Mouse (Mus musculus) gastrocnemius, adult 18-20 months (tissue): ENCODE measurements around the gene Triobp. TPM values are rescaled to one million over a fixed set of nuclear protein-coding genes. Genes with fewer than 3 reads are reported as not detected.

ENCODE experiments used
- DNase-seq: peaks from one replicate; pipeline ENCODE4 v3.0.0; 2021; ENCODE audit warnings: low spot score
- total RNA-seq, 2 experiments: library from RNA; stranded (reverse); gene quantifications; 2 replicates each; pipeline ENCODE4 v1.2.3; 2021

Gene Triobp
- total RNA-seq, 2 experiments from 2014 or later: 38.8 to 40.7 TPM

DNA sequence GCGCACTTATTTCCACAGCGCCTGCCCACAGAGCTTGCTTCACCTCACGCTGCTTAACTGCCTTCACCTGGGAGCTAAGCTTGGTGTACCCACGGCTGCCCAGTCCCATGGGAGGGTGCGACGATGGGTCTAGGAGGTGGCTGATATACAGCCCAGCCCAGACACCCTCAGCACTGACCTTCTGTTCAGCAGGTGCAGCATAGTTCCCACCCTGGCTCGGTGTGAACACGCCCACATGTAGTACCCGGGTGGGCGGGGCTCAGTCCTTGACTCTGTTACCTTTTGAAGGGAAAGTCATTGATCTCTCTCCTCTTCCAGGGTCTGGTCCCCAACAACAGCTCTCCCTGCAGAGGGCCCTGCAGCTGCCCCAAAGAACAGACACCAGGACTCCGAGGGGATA, 12.0 kb downstream of the Triobp start:
- no peak for DNase-seq

DNA sequence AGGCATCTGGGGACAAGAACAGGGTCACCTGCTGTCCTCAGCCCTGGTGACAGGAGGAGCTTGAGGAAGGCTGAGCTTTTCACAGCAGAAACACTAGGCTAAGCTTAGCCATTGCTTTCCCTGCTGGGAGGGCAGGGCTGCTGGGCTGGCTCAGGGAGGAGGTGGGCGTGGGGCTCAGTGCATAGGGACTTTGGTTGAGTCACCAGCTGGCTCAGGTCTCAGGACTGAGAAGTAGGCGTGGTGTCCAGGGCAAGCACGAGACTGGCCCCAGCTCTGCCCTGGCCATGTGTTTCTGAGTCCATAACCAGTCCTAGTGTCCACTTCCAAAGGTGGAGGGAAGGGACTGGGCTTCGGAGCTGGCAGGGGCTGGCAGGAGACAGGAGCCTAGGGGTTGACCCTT, 12.6 kb downstream of the Triobp start:
- peak; percentile 83 for DNase-seq

DNA sequence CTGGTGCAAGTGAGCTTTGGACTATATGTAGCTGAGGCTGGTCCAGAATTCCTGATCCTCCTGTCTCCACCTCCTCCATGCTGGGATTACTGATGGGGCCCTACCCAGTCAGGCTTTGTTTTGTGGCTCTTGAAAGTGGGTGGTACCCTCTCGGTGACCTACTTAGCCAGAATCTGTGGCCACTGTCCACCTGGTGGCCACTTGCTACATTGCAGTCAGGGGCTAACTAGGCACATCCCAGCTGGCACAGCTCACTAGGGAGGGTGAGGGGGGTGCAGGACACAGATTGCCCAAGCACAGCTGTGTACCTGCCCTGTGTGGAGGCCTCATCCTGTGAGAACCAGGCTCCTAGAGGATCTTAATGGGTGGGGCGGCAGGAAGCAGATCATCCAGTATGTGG, 15.4 kb downstream of the Triobp start:
- DNase-seq: peak; percentile 68

DNA sequence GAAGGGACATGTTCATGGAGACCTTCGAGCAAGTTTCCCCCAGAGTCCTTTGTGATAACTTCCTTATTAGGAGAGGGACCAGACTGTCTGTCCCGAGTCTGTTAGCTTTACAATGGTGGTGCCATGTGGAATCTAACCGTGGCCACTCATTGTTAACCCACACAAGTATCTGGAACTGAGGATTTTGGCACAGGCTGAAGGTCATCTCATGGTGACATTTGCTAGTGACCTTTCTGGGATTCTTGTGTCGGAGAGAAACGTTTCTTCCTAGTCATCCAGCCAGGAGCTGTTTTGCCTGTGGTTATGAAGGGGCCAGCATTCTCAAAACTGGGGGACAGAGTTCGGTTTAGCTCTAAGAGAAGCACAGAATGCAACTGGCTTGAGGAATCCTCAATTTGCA, 24.1 kb downstream of the Triobp start:
- DNase-seq: no peak

DNA sequence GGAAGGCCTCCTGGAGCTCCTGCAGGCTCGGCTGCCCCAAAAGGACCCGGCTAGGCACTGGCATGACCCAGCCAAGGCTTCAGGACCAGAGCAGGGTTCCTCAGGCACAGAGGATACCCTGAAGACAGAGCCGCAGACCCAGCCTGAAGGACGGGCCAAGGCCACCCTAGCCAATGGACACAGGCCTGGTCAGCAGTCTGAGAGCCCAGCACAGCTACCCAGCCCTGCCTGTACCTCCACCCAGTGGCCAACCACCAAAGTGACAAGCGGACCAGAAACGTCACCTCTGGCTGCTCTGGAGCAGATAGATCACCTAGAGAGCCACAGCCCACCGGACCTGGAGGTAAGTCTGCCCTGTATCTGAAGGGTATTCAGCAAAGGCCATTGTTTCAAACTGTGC, 26.4 kb downstream of the Triobp start:
- no peak for DNase-seq

DNA sequence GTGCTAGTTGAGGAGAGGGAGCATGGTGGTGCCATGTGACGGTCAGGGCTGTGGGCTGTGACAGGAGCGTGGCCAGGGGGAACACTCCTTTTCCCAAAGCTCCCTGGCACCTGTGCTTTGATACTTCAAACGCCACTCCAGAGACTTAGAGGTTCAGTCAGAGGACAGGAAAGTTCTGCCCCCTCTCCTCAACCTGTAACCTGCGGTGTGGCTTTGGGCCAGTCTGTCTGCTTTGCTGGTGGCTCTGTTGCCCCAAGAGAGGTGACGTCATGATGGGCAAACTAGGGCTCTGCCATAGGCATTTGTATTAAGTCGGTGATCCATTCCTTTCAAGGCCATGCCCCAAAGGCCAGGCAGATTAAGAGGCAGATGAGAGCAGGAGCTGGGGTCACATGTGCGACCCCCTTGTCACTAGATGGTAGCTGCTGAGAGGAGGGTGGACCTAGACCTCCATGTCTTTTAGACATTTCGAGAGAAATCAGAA, 30.2 kb downstream of the Triobp start:
- no peak for DNase-seq

DNA sequence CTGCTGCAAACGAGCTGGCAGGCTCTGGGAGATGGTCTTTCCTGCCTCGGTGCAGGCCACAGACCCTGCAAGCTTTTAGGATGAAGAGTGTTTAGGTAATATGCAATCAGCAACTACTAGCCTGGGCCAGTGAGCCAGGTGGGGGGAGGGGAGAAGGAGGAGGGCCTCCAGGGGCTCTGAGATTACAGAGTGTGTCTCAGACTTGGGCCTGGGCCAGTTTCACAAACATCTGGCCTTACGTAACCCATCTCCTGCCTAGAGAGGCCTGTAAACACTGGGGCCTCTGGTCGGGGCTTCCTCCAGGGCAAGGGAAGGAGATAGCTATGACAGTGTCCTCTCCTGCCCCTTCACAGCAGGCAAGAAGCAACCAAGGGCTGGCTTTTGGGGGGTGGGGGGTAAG, 31.4 kb downstream of the Triobp start:
- DNase-seq: peak; percentile 89

DNA sequence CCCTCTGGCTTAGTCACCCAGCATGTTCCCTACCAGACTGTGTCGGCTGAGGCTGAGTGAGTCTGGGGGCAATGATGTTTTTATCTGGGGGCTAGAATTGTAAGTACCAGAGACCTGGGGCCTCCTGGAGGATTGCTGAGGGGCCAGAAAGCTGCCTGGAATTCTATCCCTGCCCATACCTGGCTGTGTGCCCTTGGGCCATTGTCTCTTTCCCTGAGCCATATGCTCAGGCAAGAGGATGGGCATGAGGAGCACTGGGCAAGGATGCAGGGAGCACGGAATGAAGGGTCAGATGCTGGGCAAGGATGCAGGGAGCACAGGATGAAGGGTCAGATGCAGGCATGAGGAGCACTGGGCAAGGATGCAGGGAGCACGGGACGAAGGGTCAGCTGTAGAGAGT, 32.6 kb downstream of the Triobp start:
- DNase-seq: no peak

DNA sequence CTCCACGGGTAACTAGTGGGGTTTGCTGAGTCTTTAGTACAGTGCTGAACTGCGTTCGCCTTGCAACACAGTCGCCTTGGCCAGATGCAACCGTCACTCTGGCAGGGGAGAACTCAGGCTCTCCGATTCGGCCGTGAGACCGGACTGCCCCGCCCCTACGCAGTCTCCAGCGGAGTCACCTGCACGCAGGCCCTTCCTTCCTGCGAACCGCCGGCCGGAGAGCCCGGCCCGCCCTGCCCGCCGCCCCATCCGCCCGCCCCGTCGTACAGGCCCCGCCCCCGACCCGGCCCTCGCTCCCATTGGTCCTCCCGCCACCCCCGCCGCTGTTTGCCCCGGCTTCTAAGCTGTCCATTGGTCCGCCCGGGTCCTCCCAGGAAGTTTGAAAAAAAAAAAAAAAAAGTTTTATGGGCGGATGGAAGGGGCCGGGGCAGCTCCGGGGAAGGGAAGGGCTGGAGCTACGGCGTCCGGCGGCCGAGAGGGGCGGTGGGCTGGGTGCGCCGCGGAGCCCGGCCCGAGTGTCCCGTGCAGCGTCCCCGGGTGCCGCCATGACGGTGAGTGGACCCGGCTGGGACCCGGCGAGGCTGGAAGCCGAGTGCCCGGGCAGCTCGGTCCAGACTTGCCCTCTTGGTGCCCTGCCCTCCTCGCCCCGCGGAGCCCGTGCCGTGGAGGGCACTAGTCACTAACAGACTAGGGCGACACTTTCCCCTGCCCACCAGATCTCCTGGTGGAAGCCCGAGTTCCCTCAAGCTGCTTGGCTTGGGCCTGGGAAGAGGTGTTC, 35.3 kb downstream of the Triobp start:
- peak; percentile 88 for DNase-seq

DNA sequence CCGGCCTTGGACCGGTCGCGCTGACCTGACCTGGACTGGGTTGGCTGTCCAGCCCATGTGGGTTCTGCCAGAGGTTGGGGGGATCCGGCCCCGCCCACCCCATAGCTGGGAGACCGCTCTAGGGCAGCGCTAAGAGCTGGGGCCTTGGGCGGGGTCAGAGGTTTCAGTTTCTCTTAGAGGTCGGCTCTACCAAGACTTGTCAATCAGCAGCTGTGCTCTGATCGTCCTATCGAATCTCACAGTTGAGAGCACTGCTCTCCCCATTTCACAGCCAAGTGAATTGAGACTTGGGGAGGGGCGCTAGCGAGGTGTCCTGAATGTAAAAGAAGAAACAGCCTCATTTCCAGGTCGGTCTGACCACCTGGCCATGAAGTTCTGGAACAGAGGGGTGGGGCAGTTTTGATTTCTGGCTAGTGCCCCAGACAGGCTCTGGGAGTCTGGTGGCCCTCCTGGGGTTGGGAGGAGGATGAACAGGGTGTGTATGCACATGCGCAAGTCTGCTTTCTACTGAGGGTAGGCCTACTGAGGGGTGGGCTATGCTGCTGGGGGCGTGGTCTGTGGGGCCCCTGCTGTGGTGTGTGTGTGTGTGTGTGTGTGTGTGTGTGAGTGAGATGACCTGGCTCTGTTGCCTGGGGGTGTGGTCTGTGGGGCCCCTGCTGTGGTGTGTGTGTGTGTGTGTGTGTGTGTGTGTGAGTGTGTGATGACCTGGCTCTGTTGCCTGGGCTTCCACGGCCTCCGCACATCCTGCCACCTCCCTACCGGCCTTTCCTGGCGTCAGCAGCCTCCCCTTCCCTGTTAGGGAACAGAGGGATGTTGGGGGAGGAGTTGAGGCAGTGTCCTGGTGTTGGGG, 36.1 kb downstream of the Triobp start:
- DNase-seq: peak; percentile 60

DNA sequence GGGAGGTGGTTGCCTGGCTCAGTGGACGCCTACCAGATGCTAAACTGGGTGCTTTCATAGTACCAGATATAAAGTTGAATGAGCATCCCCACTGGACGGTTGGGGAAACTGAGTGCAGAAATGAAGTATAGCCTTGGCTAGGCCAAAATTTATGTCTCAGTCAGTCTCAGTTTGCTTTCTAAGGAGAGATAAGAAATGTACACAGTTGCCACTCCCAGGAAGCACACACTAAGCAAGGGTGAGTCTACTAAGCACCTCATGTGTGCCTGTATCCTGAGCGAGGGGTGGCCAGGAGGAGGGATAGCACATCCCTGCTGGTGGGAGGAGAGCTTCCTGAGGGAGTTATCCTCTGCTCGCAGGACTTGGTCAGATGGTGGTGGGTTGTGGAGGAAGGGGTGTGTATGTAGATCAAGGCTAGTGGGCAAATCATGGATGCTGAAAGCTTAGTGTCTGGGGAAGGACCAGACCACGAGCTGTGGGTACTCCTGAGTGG, 36.8 kb downstream of the Triobp start:
- DNase-seq: no peak

DNA sequence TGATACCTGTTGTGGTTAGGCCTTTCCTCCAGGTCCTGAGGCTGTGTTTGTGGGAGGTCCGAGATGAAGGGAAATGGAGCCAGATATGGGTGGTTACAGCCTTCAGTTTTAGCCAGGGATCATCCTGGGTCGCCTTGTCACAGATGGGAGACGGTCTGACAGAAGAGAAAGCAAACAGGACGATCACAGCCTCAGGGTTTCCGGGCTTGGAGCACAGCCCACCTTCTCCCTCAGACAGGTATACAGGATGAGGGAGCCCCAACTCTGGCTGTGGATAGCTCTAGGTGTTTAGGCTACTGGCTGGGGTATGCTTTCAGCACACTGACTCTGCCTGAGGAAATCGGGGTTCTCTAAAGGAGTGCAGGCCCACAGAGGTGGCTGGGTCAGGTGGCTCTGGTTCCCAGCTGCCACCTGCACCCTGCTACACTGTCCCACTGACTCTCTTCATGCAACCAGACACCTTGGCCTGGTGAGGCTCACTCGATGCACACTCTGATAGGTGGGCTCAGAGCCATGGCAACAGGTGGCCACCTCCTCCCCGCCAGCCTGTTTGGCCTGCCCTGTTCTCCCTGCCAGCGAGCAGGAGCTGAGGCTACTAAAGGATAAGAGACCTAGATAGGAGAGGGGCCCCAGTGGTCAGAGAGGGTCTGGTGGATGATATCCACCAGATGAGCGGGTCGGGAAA, 39.2 kb downstream of the Triobp start:
- peak; percentile 87 for DNase-seq

DNA sequence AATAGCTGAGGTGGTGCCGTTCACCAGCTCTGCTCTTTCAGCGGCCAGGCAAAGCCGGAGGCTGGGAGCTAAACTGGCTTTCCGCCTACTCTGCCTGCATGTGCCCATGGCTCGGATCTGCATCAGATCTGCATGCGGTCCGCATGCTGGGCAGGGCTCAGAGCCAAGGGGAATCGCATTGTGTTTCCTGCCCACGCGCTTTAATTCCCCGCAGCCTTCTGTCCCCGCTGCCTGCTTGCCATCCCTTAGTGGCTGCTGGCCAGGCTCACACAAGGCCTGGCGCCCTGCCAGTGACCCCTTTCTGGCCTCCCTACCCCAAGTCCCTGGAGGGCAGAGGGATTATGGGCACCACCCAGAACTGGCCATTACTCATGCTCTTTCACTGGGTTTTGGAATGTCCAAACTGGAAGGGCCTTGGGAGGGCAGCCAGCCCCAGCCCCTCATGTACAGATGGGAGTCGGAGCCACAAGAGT, 41.0 kb downstream of the Triobp start:
- peak; percentile 58 for DNase-seq

DNA sequence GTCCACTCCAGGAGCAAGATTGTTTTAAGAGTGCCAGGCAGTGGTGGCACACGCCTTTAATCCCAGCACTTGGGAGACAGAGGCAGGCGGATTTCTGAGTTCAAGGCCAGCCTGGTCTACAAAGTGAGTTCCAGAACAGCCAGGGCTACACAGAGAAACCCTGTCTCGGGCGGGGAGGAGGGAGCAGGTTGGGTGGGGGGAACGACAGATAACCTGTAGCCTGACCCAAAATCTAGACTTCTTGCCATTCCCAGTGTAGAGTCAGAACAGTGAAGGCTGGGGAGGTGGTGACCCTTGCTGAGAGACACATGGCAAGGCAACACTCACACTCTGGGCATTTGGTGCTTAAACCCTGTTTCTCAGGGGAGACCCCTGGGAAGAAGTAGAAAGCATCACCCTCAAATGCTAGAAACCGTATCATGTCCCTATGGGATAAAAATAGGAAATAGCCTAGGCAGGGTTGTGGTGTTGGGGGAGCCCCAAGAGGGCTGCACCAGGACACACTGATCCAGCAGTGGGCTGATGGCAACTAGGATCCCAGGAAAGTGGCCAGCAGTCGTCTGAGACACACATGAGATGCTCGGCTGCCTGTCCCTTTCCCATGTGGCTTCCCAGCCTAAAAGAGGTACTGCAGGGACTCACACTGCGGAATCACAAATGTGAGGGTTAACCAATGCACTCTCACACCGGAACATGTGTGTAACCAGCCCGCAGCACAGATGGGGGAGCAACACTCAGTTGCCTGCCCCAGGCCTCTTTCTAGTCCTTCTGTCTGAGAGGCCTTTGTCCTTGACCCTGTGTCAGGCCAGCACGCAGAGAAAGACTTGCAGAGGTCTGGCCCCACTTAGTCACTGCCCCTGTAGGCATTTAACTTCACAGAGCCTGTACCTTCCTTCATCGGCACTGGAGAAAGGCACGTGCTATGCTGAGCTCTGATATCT, 41.9 kb downstream of the Triobp start:
- DNase-seq: peak; percentile 67

DNA sequence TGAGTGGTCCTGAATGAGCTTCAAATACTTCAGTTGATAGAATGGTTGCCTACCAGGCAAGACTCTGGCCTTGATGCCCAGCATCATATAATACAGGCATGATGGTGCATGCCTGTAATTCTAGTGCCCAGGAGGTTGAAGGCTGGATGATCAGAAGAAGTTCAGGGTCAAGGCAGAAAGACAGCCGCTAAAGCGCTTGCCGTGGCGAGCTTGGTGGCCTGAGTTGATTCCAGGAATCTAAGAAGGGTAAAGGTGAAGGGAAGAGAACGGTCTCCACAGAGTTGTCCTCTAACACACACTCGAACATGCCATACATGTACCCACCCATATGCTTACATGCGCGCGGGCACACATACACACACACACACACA, 42.6 kb downstream of the Triobp start:
- DNase-seq: no peak

DNA sequence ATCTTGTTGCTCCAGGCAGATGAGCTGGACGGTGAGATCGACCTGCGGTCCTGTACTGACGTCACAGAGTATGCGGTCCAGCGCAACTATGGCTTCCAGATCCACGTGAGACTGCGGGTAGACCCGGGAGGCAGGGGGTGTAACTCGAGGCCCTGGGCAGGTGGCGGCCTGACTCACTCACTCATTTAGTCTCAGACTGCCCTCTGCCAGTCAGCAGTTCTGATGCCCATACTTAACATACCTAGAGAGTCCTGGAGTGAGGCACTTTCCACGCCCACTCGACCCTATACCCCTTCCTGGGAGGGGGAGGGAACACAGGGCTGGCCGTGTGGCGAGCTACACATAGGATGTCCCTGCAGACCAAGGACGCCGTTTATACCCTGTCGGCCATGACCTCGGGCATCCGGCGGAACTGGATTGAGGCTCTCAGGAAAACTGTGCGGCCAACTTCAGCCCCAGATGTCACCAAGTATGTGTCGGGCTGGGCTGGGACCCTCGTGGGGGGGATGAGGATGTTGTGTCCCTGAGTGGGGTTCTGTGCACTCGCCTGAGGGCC, 43.5 kb downstream of the Triobp start:
- DNase-seq: no peak

DNA sequence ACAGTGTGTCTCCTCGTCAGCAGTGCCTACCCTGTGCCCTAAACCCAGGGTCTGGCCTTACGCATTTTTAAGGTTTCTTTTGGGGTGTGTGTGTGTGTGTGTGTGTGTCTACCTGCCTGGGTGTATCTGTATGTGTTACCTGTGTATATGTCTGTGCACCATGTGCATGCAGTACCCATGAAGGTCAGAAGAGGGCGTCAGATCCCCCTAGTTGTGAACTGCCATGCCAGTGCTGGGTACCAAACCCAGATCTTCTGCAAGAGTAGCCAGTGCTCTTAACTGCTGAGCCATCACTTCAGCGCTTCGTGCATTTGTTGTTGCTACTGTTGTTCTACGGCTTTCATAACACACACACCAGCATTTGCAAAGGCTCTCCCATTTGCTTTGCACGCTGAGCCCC, 44.7 kb downstream of the Triobp start:
- DNase-seq: no peak

DNA sequence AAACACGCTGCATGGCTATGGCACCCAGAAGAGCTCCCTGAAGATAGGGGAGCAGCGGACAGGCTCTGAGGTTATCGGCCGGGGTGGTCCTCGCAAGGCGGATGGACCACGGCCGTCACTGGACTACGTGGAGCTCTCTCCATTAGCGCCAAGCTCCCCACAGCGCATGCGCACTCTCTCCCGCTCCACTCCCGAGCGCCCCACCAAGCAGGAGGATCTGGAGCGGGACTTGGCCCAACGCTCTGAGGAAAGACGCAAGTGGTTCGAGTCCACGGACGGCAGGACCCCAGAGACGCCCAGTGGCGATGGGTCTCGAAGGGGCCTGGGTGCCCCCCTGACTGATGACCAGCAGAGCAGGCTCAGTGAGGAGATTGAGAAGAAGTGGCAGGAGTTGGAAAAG, 45.4 kb downstream of the Triobp start:
- no peak for DNase-seq

DNA sequence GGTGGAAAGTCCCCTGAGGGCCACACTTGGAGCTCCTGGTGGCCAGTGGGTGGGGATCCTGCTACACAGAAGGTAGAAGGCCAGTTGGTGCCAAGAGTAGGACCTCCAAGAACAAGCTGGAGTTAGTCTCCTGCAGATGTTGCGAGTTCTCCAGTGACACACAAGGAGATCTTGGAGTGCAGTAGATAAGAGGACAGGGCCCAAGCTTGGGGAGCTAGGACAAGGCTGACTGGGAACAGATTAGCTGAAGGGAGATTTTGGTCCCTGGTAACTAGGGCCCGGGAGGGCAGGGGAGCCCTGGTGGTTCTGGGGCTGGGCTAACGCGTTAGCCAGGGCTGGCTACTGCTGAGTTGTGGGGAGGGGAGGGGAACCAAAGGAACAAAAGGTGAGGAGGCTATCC, 48.4 kb downstream of the Triobp start:
- DNase-seq: no peak

DNA sequence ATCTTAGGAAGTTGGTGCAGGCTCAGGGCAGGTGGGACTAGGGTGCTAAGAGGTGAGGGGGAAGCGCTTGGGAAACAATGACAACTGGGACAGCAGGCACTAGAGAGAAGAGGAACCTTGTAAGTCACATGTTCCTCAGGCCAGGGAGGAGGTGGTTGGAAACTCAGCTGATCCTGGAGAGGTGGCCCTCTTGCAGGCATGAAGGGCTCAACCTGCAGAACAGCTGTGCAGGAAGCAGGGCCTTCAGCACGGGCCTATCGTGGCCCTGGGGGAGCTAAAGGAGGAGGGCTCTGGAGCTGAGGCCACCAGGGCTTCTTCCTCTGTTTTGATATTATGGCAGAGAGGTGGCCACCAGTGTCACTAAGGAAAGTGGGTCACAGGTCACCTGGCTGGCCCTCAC, 49.1 kb downstream of the Triobp start:
- no peak for DNase-seq
